Mouse (Mus musculus) erythroblast, embryonic 14.5 days (primary cell): Measurements from ENCODE around the gene Isy1.

Experiments used
- GATA1 ChIP-seq: IDR thresholded peaks from 2 replicates; pipeline ENCODE4 v1.6.1; 2012; ENCODE audit warnings: low read length, inconsistent platforms, mixed read lengths
- TAL1 ChIP-seq: IDR thresholded peaks from 3 replicates; pipeline ENCODE4 v1.6.1; 2012; ENCODE audit warnings: low read length, inconsistent platforms, mixed read lengths

- TF ChIP-seq GATA1 (no peak), TAL1 (no peak)
These were observed 11.7 kb upstream of the Isy1 start for GRCm38 (mm10) chr6:87850155-87850899.
